Mouse (Mus musculus) small intestine, adult 2 months (tissue): ENCODE results near the gene 4931428L18Rik. TPM values are rescaled to one million over a fixed set of nuclear protein-coding genes. Genes with fewer than 3 reads are reported as not detected.

Experiments
- H3K27ac ChIP-seq: fragments of 200-500 bp; 2 replicates; pipeline ENCODE4 v1.5.1; 2012; ENCODE audit warnings: low read depth, low read length, control low read depth, inconsistent platforms; ENCODE audit not compliant: insufficient read depth
- H3K27me3 ChIP-seq: fragments of 200-500 bp; 2 replicates; pipeline ENCODE4 v1.6.1; 2012; ENCODE audit warnings: mild to moderate bottlenecking, moderate library complexity, low read length, inconsistent platforms; ENCODE audit not compliant: control insufficient read depth, insufficient read depth
- H3K36me3 ChIP-seq: fragments of 200-500 bp; 2 replicates; pipeline ENCODE4 v1.6.1; 2012; ENCODE audit warnings: mild to moderate bottlenecking, low read length, control low read depth, inconsistent platforms; ENCODE audit not compliant: control insufficient read depth, insufficient read depth
- H3K4me1 ChIP-seq: fragments of 200-500 bp; 2 replicates; pipeline ENCODE4 v1.6.1; 2012; ENCODE audit warnings: low read length, inconsistent platforms, mixed read lengths; ENCODE audit not compliant: control insufficient read depth, insufficient read depth, insufficient read length
- H3K4me3 ChIP-seq: fragments of 200-500 bp; 2 replicates; pipeline ENCODE4 v1.5.1; 2012; ENCODE audit warnings: low read depth, mild to moderate bottlenecking, control low read depth, inconsistent platforms, low read length, moderate library complexity
- CTCF ChIP-seq: fragments of 200-500 bp; IDR thresholded peaks from 2 replicates; pipeline ENCODE4 v1.5.1; 2012; ENCODE audit warnings: low read depth, mild to moderate bottlenecking, control low read depth, inconsistent platforms, low read length, moderate library complexity, mixed read lengths; ENCODE audit not compliant: insufficient replicate concordance, insufficient read length; ENCODE audit errors: extremely low read depth
- POLR2A ChIP-seq: fragments of 200-500 bp; IDR thresholded peaks from 2 replicates; pipeline ENCODE4 v1.6.1; 2012; ENCODE audit warnings: low read depth, mild to moderate bottlenecking, control low read depth, inconsistent platforms, low read length, moderate library complexity
- WGBS: fragments of 180-500 bp; shearing (Covaris S2); methylation state at CpG from one replicate; pipeline ENCODE4 v1.1.7; 2018; 5-methylcytosine and 5-hydroxymethylcytosine counted together
- polyA plus RNA-seq: library from polyadenylated mRNA; depleted of rRNA; stranded (reverse); fragments of >200 nt; gene quantifications from 2 replicates; pipeline ENCODE4 v1.2.3, GENCODE M21; 2012

Gene 4931428L18Rik
- polyA plus RNA-seq, 1 experiment, result not detected

DNA sequence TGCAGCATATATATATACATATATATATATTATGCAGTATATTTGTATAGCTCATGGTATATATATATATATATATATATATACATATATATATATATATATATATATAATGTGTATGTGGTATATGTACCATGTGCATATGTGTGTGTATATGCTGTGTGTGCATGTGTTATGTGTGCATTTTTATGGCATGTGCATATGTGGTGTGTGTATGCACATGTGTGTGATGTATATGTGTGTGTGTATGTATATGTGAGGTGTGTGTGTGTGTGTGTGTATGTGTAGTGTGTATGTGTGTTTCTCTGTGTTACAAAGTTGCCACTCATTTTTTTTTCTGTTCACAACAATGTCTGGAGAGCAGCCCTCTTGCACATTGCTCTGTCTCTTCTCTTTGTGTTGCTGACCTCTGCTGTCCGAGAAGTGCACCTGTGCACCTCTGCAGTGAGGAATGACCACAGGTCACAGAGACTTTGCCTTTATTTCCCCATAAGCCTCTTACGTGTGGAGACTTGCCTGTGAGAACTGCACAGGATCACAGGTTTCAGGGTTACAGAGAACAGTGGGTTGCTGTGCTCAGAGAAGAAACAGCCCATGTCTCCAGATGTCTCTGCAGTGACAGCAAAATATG is 69.6 kb downstream of the 4931428L18Rik start:
- Histone ChIP-seq H3K27ac (no peak overlapping the region), H3K4me3 (no peak overlapping the region), H3K36me3 (no peaks in the 10 kb centered on the region), H3K27me3 (no peaks in the 10 kb centered on the region), H3K4me1 (no peaks in the 10 kb centered on the region; the same call in 1 of the 2 replicates)
- WGBS, result 32% methylated on average over 2 of the region's 2 CpGs
- peak; percentile 50; the same call in 1 of the 2 replicates for TF ChIP-seq CTCF
- no peak for TF ChIP-seq POLR2A

DNA sequence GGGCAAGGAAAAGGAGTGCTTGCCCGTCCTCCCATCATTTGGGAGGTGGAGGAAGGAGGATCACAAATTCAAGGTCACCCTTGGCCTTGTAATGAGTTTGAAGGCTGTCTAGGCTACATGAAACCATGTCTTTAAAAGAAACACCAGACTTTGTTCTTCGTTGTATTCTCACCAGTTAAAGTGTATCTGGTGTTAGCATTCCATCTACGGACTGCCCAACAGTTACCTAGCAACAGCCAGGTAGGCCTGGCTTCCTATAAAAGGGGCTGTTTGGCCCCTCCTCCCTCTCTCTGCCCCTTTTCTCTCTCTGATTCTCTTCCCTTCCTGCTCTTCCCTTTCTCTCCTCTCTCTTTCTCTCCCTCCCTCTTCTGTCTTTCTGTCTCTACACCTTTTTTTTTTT is 71.9 kb downstream of the 4931428L18Rik start:
- 64% methylated on average over 3 of the region's 3 CpGs for WGBS
- TF ChIP-seq CTCF (no peak), POLR2A (no peak)
- Histone ChIP-seq H3K4me1 (no peaks in the 10 kb centered on the region; the same call in 1 of the 2 replicates), H3K27ac (no peak overlapping the region), H3K36me3 (no peaks in the 10 kb centered on the region), H3K4me3 (no peak overlapping the region), H3K27me3 (no peaks in the 10 kb centered on the region)

DNA sequence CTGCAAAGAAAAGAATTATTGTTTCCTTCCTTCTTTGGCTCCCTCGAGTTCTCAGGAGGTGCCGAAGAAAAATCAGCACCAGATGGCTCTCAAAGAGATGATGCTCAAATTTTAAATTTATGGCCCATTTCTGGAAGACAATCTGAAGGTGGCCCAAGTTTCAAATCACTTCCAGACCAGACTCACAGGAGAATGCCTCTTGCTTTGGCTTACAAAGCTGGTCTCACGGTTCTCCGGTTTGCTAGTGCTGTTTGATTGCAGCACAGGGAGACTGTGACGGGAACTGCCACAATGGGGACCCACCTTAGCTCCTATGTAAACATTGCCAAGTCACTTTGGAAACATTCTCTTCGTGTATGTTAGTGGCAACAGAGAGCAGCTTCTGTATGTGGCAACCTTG is 72.8 kb downstream of the 4931428L18Rik start:
- TF ChIP-seq POLR2A, result no peak
- no peak for TF ChIP-seq CTCF
- H3K27ac ChIP-seq, result no peak overlapping the region

DNA sequence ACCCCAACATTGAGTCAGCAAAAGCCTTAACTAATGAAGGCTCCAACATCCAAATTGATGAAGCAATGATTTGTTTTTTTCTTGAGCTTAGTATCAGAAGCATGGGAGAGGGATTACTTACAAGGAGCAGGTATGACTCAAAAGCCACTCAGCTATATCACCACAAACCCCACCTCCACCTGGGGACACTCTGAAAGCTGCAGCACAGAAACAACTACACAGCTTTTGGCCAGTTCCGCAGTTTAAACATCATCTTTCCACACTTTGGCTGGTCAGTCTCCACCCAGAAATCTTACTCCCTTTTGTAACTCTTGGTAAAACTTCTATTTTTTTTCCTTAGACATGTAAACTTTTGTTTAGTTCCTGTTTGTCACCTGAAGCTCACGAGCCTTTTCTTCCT is 78.9 kb downstream of the 4931428L18Rik start:
- Histone ChIP-seq H3K36me3 (no peaks in the 10 kb centered on the region), H3K4me1 (no peaks in the 10 kb centered on the region), H3K4me3 (no peak overlapping the region), H3K27me3 (no peaks in the 10 kb centered on the region), H3K27ac (no peak overlapping the region)
- TF ChIP-seq CTCF, result no peak
- no peak for TF ChIP-seq POLR2A
- 88% methylated on average over 2 of the region's 2 CpGs for WGBS

More for the DNA sequence above, 72.8 kb downstream of the 4931428L18Rik start:
- Histone ChIP-seq H3K36me3 (no peaks in the 10 kb centered on the region), H3K4me1 (no peaks in the 10 kb centered on the region), H3K27me3 (no peaks in the 10 kb centered on the region), H3K4me3 (no peak overlapping the region)
- 31% methylated on average over 6 of the region's 6 CpGs for WGBS

DNA sequence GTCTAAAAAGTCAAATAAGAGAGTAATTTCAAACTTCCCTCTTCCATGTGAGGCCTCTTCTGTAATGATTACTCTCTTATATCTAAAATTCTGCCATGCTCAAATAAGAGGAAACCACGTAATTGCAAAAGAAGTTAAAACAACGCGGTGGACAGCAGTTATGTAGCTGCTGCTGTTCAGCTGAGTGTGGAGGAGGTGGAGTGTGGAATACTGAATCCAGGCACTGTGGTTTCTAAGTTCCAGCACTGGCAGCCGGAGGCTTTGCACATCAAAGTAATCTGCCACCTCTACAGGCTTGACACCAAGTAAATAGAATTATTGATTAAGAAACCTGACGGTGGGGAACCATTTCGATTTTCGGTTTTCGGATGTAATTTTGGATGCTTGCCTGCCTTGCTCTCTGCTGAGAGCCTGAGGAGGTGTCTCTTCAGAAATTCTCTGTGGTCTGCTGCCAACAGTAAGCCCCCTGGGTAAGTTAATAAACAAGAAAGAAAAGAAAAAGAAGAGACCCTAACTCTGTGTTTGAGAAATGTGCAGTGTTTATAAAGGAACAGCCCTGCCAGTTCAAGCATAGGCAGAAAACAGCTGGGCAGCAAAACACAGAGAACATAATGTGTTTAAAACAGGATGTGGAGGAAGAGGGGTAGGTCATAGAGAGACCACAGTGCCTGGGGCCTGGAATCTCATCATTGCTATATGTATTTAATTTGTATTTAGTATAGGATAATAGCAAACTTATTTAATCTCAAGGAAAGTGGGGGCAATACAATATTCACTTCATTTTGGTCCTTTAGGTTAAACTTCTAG is 80.0 kb downstream of the 4931428L18Rik start:
- 54% methylated on average over 8 of the region's 8 CpGs for WGBS
- no peak overlapping the region for H3K4me3 ChIP-seq
- no peaks in the 10 kb centered on the region for H3K27me3 ChIP-seq
- no peak overlapping the region for H3K27ac ChIP-seq
- no peaks in the 10 kb centered on the region for H3K36me3 ChIP-seq
- H3K4me1 ChIP-seq, result peaks cover 3% of the 10 kb centered on the region; the same call in 1 of the 2 replicates
- no peak for TF ChIP-seq POLR2A
- no peak for TF ChIP-seq CTCF

DNA sequence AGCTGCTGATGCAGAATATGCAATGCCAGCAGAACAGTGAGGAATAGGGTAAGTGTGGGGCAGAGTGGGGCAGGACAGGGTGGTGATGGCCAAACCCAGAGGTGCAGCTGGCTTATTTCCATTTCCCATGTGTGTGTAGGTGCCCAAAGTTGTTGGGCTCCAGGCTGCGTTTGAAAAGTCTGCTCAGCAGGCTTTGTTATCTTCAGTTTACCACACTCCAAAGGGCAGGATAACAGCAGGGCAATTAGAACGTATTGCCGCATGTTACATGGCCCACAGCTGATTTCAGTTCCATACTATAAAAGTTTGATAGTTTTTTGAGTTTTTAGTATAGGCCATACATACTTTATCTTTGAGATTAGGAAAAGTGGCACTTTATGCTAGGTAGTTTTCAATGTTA is 84.1 kb downstream of the 4931428L18Rik start:
- Histone ChIP-seq H3K27me3 (no peaks in the 10 kb centered on the region), H3K36me3 (no peaks in the 10 kb centered on the region), H3K4me1 (peaks cover 3% of the 10 kb centered on the region; the same call in 1 of the 2 replicates), H3K4me3 (no peak overlapping the region), H3K27ac (0 out of 2 replicates have a peak overlapping the region, but pooled peaks have one; percentile 1)
- TF ChIP-seq CTCF (no peak), POLR2A (no peak)
- WGBS, result 22% methylated on average over 3 of the region's 3 CpGs

DNA sequence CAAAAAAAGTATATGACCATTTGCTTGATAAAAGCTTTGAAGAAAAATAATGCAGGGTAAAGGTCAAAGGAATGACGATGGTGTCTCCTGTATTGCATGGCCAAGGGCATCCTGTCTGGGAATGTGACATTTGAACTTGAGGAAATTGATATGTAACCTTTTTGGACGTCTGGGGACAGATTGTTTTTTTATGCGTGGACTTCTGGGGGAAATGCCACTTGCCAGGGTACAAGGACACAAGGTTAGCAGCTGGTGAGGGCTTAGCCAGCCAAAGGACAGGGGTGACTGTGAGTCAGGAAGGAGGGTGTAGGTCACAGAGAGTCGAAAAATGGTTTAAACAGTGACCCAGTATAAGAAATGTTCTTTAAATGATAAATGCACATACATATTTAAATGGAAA is 109.0 kb downstream of the 4931428L18Rik start:
- H3K27ac ChIP-seq, result no peak overlapping the region
- WGBS, result 59% methylated on average over 4 of the region's 4 CpGs
- H3K4me1 ChIP-seq, result no peaks in the 10 kb centered on the region
- no peaks in the 10 kb centered on the region for H3K27me3 ChIP-seq
- TF ChIP-seq POLR2A, result no peak
- TF ChIP-seq CTCF, result no peak
- H3K36me3 ChIP-seq, result no peaks in the 10 kb centered on the region
- H3K4me3 ChIP-seq, result no peak overlapping the region
